Mouse (Mus musculus) lung, embryonic 16.5 days (tissue): ENCODE results near the gene Ccdc15. TPM values are rescaled to one million over a fixed set of nuclear protein-coding genes. Genes with fewer than 3 reads are reported as not detected.

ENCODE experiments used
- ATAC-seq: fragments of 200-750 bp; cut with Nextera tagmentation; 2 replicates; pipeline ENCODE4 v1.8.0; 2017; ENCODE audit warnings: low read depth, mild to moderate bottlenecking, moderate library complexity
- H3K27ac ChIP-seq: fragments of 300-500 bp; sonication (generic); 2 replicates; pipeline ENCODE4 v1.5.1; 2014; ENCODE audit warnings: mild to moderate bottlenecking, control low read depth, low read length
- H3K27me3 ChIP-seq: fragments of 300-500 bp; sonication (generic); 2 replicates; pipeline ENCODE4 v1.6.1; 2014; ENCODE audit warnings: low read depth, low read length, mixed read lengths; ENCODE audit not compliant: control insufficient read depth, insufficient read depth
- H3K36me3 ChIP-seq: fragments of 300-500 bp; sonication (generic); 2 replicates; pipeline ENCODE4 v1.6.1; 2014; ENCODE audit warnings: low read length; ENCODE audit not compliant: control insufficient read depth, insufficient read depth
- H3K4me1 ChIP-seq: fragments of 300-500 bp; sonication (generic); replicated peaks from 2 replicates; pipeline ENCODE4 v1.6.1; 2014; ENCODE audit warnings: low read length, mixed read lengths; ENCODE audit not compliant: control insufficient read depth, insufficient read depth
- H3K4me2 ChIP-seq: fragments of 300-500 bp; sonication (generic); 2 replicates; pipeline ENCODE4 v1.6.1; 2014; ENCODE audit warnings: low read depth, low read length, control low read depth
- H3K4me3 ChIP-seq: fragments of 300-500 bp; sonication (generic); 2 replicates; pipeline ENCODE4 v1.5.1; 2014; ENCODE audit warnings: mild to moderate bottlenecking, low read length, control low read depth
- H3K9ac ChIP-seq: fragments of 300-500 bp; sonication (generic); 2 replicates; pipeline ENCODE4 v1.6.1; 2014; ENCODE audit warnings: low read length, control low read depth
- H3K9me3 ChIP-seq: fragments of 300-500 bp; sonication (generic); 2 replicates; pipeline ENCODE4 v1.6.1; 2016; ENCODE audit warnings: low read length; ENCODE audit not compliant: control insufficient read depth
- WGBS: fragments of 180-500 bp; shearing (Covaris S2); extraction: QIAGEN DNeasy Blood & Tissue Kit; methylation state at CpG from one replicate; pipeline ENCODE4 v1.1.7; 2014; 5-methylcytosine and 5-hydroxymethylcytosine counted together
- polyA plus RNA-seq: library from polyadenylated mRNA; unstranded; fragments of >200 nt; fragmentation: Nextera tagmentation; extraction: Ambion mirVana; gene quantifications from 2 replicates; pipeline ENCODE4 v1.2.1, GENCODE M21; 2015

Gene Ccdc15
- polyA plus RNA-seq, 1 experiment from 2014 or later = 7.6 TPM

- no peak for ATAC-seq
- 89% methylated on average over 9 of the region's 9 CpGs for WGBS
- no peak overlapping the region for H3K27ac ChIP-seq
Measured at GRCm38 (mm10) chr9:37230486-37231195, 117.6 kb downstream of the Ccdc15 start.

GRCm38 (mm10) chr9:37229880-37230325 lies 118.3 kb downstream of the Ccdc15 start:
- Histone ChIP-seq H3K9me3 (no peaks in the 10 kb centered on the region), H3K4me3 (no peak overlapping the region), H3K36me3 (no peaks in the 10 kb centered on the region), H3K4me1 (no peaks in the 10 kb centered on the region), H3K27me3 (no peaks in the 10 kb centered on the region), H3K4me2 (no peak overlapping the region), H3K9ac (no peak overlapping the region), H3K27ac (no peak overlapping the region)
- WGBS = 0% methylated on average over 1 of the region's 1 CpGs
- ATAC-seq = peak; percentile 71

More at GRCm38 (mm10) chr9:37230486-37231195, 117.6 kb downstream of the Ccdc15 start:
- H3K4me2 ChIP-seq = no peak overlapping the region
- H3K4me3 ChIP-seq = no peak overlapping the region
- no peaks in the 10 kb centered on the region for H3K4me1 ChIP-seq
- H3K9ac ChIP-seq = no peak overlapping the region
- H3K27me3 ChIP-seq = no peaks in the 10 kb centered on the region
- no peaks in the 10 kb centered on the region for H3K9me3 ChIP-seq
- H3K36me3 ChIP-seq = no peaks in the 10 kb centered on the region

Other genes starting within 250 kb of the Ccdc15 start
- 11.7 and 12.8 TPM in 2 replicates for gene Pknox2, start 201.0 kb downstream of the Ccdc15 start, polyA plus RNA-seq
- 13.4 TPM in 2 replicates for gene Tmem218, start 140.2 kb downstream of the Ccdc15 start, polyA plus RNA-seq
- gene Slc37a2, start 92.7 kb downstream of the Ccdc15 start, polyA plus RNA-seq = 2.0 and 2.4 TPM in 2 replicates
- gene Hepacam, start 18.9 kb upstream of the Ccdc15 start, polyA plus RNA-seq = 0.35 and 0.40 TPM in 2 replicates
- 24.7 and 29.8 TPM in 2 replicates for gene Robo4, start 53.5 kb upstream of the Ccdc15 start, polyA plus RNA-seq
- gene Robo3, start 84.8 kb upstream of the Ccdc15 start, polyA plus RNA-seq = 0.15 and 0.19 TPM in 2 replicates
- 22.0 and 25.0 TPM in 2 replicates for gene Msantd2, start 140.9 kb upstream of the Ccdc15 start, polyA plus RNA-seq
- gene Esam, start 179.6 kb upstream of the Ccdc15 start, polyA plus RNA-seq = 184 and 194 TPM in 2 replicates
- 40.2 and 46.8 TPM in 2 replicates for gene Vsig2, start 190.8 kb upstream of the Ccdc15 start, polyA plus RNA-seq
- gene Nrgn, start 204.5 kb upstream of the Ccdc15 start, polyA plus RNA-seq = 4.7 and 9.0 TPM in 2 replicates
- 14.9 and 15.3 TPM in 2 replicates for gene Siae, start 207.3 kb upstream of the Ccdc15 start, polyA plus RNA-seq